Mouse (Mus musculus): ENCODE measurements at regions not wholly inside any gene's neighbourhood (a gene's known extent, or its start where the extent isn't known, plus 50 kb on each side); places are given as distances from the start of the nearest gene placed in this dataset.

- DNase-seq (ENCODE audit: low read depth), result no peak
Measured at GRCm38 (mm10) chr8:11145251-11145650, 137.0 kb upstream of the Irs2 start.

DNA sequence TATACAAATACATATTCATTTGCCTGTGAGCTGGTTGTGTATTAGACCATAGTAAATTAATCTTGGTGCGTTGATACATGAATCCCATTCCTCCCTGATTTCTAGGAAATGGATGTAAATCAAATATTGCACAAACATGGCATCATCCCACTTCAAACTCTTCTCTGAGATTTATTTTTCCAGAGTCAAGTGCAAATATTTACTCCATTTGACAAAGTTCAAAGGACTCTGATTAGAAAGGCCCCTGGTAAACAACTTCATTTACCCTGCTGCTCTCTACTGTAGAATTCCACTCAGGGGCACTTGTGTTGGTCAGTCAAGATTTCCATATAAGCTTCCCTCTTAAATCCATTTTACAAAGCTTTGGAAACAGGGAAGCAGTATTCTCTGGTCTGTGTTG is 132.3 kb upstream of the Irs2 start:
- DNase-seq (ENCODE audit: low read depth), result no peak

GRCm38 (mm10) chr8:11139294-11139693 is 131.0 kb upstream of the Irs2 start:
- DNase-seq (ENCODE audit: low read depth), result no peak

DNA sequence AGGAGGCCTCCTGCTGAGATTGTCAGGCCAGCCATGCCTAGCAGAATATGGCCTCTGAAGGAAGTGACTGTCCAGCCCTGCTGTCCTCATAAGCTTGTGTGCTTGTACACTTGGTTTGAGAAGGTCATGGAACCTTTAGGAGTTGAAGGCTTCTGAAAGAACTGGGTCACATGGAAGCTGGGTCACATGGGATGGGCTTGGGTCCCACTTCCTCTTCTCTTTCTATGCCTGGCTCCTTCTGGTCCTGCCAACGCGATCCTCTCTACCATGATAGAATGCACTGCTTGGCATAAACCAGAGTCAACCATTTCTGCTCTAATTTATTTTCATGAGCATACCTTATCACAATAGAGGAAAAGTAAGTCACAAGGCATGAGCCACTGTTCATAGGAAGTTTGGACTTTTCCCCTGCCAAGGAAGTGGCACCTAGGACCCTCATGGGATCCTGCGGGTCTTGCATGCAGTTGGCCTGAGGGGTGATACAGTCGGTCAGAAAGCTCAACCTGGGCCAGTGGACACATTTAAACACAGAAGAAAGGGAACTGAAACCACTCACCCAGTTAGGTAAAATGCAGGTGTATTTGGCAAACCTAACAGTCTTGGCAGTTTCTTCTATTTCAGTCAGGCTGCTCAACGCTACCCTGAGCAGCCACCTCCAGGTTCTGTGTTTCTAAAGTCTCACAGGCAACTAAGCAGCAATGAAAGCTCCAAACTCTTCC is 130.2 kb upstream of the Irs2 start:
- no peak for DNase-seq (ENCODE audit: low read depth)

GRCm38 (mm10) chr8:11136566-11136965 is 128.3 kb upstream of the Irs2 start:
- DNase-seq (ENCODE audit: low read depth), result no peak

DNA sequence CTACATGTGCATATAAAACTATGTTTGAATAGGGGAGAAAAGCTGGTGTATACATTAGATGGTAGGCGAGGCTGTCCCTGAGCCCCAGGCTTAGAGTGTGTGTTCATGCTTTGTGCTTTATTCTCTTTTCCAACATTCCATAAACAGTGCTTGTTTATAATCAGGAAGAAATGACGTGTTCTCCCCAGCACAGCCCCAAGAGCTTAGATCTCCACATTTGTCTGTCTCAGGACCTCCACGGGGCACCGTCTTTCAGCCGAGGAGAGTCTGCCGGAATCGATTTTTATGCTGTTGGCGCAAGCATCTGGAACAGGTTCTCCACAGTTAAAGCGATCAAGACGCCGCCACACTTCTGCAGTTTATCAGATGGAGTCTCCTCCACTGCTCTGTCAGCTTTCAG is 126.9 kb upstream of the Irs2 start:
- DNase-seq (ENCODE audit: low read depth), result no peak

- DNase-seq (ENCODE audit: low read depth), result no peak
Measured at GRCm38 (mm10) chr8:11134562-11134961, 126.3 kb upstream of the Irs2 start.

DNA sequence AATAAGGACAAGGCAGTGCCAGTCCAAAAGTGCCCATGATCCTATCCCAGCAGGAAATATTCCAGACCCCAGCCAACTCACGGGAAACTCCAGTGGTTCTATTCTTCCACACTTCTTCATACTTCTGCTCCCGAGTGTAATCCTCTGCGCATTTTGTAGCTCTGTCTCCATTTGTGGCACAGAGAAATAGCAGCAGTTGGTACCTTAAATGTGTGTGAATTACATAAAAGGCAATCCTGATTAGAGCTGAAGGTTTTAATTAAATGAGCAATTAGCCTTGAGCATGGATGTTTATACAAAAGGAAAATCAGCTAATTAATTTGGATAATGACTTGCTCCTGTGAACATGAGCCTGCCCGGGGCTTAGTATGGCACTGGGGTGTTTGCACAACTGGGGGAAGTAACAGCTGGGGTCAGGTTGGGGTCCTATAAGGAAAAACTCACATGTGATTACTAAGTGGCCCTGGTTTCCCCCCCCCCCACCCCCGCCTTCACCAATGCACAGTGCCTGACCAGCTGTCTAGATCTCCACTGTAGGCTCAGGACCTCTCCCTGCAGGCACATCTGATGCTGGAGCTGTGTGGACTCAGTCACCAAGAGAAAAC is 110.9 kb upstream of the Irs2 start:
- no peak for DNase-seq (ENCODE audit: low read depth)

DNA sequence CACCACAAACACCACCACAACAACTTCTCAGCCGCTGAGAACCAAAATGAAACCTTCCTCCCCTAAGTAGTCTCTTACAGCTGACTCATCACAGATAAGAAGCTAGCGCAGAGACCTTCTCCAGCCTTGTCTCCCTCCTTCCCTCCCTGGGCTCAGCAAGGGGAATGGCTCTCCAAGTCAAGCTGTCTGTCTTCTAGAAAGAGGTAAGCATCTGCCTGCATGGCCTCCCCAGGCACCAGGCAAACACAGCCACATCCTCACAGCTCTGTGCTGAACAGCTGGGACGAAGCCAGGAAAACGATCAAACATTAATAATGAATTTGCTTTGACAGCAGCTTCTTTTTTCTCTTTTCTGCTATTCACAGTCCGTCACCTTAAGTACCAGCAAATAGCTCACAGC is 108.3 kb upstream of the Irs2 start:
- no peak for DNase-seq (ENCODE audit: low read depth)

DNA sequence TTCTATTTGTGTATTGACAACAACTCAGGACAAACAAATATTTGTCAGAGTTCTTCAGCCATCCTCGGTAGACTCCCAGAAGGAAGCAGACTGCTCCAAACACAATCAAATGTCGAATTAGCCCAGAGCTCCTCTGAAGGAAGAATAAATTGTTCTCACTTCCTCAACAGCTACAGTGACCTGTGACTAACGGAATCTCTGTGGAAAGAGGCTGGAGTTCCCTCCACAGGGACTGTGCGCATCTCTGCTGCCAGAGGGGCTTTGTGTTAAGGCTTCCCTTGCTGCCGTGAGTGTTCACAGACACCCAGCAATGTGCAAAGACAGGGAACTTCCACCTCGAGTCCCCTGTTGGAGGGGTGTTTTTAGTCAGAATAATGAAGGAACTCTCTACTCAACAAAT is 107.0 kb upstream of the Irs2 start:
- DNase-seq (ENCODE audit: low read depth), result no peak

DNA sequence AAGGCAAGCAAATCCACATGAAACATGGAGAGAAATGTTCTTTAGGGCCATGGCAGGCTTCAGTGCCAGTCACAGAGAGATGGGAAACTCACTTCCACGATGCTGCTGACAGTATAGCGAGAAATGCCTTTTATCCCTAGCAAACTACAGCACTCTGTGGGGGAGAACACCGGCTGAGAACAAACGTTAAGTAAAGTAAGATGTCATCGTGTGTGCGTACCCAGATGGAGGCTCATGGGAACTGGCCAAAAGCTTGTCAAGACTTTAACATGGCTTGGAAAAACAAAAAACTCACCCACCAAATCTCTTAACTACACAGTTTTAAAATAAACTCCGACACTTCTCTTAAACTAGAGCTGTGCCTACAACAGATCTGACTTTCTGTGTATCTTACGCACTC is 106.3 kb upstream of the Irs2 start:
- DNase-seq (ENCODE audit: low read depth), result no peak

GRCm38 (mm10) chr8:11112908-11113532 is 104.8 kb upstream of the Irs2 start:
- DNase-seq (ENCODE audit: low read depth), result peak; percentile 32

GRCm38 (mm10) chr8:11111987-11112386 is 103.7 kb upstream of the Irs2 start:
- no peak for DNase-seq (ENCODE audit: low read depth)

DNA sequence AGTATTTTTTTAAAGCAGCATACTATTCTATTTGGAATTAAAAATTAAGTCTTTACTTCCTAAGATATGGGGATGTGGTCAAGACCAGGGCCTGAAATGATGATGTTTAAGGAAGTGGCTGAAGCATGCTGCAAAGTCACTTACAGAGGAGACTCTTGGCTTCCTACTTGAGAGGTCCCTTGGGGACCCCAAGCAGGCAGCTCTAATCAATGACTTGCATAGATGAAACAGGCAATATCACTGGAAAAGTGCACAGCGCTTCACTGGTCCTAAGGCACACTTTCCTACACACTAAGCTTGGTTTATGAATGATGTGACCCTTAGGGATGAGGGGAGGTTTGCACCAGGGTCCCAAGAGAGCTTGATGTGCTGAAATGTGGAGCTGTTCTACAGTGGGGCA is 99.2 kb upstream of the Irs2 start:
- DNase-seq (ENCODE audit: low read depth), result no peak

- DNase-seq (ENCODE audit: low read depth), result no peak
Measured at GRCm38 (mm10) chr8:11107021-11107420, 98.8 kb upstream of the Irs2 start.

DNA sequence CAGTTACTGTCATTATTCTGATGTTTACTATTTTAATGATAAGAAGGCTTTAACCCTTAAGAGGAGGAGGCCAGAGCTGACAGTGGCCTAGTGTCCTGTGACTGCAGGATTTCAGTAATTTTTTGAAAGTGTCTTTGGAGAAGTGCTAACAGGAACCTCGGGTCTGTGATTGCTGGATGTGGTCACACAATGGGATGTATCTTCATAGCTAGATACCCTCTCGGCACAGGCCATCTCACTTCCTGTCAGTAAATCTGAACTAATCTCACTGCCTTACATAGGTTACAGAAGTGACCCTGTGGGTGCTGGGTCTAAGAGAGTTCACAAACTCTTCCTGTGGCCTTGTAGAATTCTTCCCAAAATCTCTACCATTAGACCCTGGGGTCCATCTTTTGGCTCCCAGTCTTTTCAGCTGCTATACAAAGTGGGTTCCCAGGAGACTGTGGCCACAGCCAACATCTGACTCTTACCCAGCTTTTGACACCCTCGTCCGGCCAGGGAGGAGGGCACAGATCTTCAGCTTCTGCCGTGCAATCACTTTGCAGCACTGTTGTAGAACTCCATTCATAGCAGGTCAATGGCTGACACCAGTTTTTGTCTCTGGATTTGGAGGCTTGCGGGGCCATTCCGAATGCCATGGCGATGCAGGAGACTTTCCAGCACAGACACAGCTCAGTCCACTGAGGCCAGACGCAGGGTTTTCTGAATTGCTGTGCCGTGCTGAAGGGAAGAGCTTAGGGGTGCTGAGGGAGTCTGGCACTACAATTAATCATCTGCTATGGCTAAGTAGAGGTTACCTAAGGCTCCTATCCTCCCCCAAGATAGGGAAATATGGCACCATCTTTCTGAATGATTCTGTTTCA is 95.7 kb upstream of the Irs2 start:
- DNase-seq (ENCODE audit: low read depth), result no peak

- no peak for DNase-seq (ENCODE audit: low read depth)
Measured at GRCm38 (mm10) chr8:11100310-11100709, 92.1 kb upstream of the Irs2 start.

GRCm38 (mm10) chr8:11099591-11099855 is 91.3 kb upstream of the Irs2 start:
- no peak for DNase-seq (ENCODE audit: low read depth)

- DNase-seq (ENCODE audit: low read depth), result no peak
Measured at GRCm38 (mm10) chr8:11098790-11099590, 90.7 kb upstream of the Irs2 start.

GRCm38 (mm10) chr8:11098228-11098778 is 90.0 kb upstream of the Irs2 start:
- DNase-seq (ENCODE audit: low read depth), result no peak

DNA sequence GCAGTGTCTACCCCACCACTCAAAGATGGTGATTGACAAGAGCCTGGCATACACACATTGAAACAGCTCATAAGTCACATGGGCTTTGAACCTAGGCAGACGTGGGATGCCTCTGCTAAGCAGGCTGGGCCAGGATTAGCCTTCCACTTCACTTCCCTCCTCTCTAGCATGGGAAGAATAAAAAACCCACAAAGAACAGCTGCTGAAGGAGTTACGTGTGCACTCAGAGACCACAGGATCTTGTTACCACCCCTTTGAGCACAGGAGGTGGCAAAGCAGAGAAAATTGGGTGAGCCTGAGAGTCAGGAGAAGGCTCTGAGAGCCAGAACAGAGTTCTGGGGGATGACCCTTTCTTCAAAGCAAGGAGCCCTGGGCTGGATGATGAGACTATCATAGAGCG is 89.6 kb upstream of the Irs2 start:
- DNase-seq (ENCODE audit: low read depth), result no peak

DNA sequence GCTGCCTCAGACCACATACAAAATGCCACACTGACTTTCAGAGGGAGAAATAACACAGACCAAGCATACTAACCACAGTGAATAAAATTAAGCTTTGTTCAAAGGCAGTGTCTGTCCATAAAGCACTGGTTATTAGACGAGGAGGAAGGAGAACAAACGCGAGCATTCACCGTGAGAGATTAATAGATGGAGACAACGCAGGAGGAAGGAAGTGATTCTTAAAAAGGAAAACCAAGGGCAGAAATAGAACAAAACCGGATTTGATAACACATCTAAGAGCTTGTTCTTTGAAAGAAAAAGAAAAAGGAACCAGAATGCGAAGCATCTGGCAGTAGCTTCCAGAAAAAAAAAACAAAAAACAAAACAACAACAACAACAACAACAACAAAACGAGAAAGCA is 86.3 kb upstream of the Irs2 start:
- DNase-seq (ENCODE audit: low read depth), result no peak
